Mouse (Mus musculus) mature B cell (primary cell): Measurements from ENCODE around the gene Gucy2d.

Source experiments
- in situ Hi-C: fragments of 300-500 bp; cut with MboI; formaldehyde crosslinking; loops from 2 replicates; pipeline ENCODE4 v1.14.3; 2019

Gene Gucy2d

DNA sequence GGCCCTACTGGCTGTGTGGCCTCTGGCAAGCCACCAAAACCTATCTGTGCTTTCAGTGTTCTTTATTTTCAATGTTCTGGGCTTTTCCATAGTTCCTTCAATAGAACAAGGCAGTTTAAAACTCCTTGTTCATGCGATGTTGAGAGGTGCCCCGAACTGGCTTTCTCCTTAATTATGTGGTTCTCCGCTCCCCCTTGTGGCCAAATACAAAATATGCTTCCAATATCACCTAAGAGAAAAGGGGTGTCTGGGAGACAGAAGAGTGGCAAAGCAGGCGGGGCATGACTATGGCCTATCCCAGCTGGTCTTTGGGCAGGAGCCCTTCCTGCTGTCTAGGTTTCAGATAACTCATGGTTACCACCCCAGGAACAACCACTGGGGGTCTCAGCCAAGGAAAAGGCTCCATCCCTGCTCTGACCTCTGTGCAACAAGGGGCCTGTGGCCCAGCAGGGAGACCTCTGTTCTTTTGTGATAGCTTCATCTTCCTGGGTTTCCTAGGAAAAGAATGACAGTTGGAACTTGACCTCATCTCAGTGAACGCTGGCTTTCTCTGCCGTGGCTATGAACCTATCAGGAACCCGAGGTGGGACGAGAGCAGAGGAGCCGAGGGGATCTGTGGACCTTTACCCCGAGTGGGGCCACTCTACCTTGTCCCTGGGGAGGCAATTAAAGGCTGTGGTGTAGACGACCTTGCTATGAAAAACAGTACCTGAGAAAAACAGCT is 7.5 kb downstream of the Gucy2d start:
- in situ Hi-C loops = no loop called here

DNA sequence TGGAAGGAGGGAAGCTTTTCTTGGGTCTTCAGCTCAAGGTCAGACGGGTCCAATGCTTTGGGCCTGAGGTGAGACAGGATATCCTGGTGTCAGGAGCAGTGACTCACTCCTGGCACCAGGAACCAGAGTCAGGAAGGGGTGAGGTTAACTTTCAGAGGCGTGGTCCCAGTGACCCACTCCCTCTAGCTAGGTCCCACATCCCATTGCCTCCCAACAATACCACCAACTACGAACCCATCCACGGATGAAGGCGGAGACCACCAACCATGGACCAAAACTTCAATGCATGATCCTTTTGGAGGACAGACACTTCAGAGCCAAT is 8.1 kb downstream of the Gucy2d start:
- in situ Hi-C loops = no loop called here

DNA sequence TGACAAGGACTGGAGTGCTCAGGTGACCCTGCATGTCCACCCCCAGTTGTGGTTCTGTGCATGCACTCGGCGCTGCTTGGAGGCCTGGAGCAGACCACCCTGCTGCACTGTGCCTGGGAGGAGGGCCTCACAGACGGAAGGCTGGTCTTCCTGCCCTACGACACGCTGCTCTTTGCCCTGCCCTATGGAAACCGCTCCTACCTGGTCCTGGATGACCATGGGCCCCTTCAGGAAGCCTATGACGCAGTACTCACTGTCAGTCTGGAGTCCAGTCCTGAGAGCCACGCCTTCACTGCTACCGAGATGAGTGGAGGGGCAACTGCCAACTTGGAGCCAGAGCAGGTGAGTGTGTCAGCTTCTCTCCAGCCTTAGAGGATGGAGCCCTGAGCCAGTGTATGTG is 9.5 kb downstream of the Gucy2d start:
- in situ Hi-C loops = no loop called here

DNA sequence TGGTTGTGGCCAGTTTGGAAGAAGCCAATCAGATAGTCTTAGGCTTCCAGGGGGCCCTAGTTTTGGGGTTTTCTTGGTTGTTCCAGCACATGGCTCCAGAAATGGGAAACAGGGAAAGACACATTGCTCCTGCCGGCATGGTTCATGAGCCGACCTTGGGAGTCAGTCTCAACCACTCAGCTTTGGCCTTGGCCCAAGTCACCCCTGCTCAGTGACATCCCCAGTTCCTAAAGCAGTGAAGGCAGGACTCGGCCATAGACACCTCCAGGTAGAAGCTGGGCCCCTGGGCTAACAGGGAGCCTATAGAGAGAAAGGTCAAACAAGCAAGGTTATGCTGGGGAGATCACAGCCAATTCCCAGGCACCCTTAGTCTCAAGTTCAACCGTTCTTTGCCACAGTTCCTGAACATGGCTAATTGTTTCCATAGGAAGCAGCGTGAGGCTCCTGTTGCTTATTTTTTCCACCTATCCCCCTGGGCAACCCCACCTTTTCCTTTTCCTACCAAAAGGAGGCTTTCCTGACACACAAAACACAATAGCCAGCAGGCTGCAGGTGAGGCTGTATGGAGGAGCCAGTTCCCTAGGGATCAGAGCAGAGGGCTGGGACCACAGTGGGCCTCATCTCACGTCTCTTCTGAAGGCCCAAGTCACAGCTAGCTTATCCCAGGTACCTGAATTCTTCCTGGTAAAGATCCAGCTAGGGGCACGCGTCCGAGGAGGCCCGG is 14.3 kb downstream of the Gucy2d start:
- in situ Hi-C loops = no loop called here

DNA sequence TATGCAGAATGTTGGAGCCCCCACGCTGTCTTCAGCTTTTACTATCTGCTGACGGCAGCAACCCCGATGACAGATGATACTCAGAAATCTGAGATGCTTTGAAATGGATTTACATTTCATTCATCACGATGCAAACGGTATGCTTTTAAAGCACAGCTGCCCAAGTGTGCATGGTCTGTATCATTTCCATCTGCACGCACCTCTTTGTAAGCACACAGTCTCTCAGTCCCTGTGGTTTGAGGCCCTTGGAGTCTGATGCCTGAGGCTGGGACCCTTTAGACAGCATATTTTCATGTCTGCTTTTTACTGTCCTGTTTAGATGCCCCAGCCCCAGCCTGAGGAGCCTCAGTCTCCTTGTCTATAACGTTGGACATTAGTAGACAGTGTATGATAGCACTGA is 20.1 kb downstream of the Gucy2d start:
- in situ Hi-C loops = no loop called here

DNA sequence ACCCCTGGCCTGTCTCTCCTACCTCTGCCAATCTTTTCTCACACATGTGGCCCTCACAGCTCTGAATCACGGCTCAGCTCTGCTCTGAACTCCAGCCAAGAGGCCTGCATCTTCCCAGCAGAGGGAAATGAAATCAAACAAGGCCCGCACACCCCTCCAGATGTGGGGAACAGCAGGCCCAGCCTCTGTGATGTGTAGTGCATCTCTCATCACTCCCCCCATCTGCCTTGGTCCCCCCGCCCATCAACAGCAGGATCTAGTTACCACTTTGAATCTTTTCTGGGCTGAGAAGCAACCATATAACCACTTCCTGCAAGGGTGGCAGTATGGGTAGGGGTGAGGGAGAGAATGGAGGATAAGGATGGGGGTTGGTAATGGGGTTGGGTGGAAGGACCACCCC is 28.9 kb downstream of the Gucy2d start:
- in situ Hi-C loops = no loop called here

DNA sequence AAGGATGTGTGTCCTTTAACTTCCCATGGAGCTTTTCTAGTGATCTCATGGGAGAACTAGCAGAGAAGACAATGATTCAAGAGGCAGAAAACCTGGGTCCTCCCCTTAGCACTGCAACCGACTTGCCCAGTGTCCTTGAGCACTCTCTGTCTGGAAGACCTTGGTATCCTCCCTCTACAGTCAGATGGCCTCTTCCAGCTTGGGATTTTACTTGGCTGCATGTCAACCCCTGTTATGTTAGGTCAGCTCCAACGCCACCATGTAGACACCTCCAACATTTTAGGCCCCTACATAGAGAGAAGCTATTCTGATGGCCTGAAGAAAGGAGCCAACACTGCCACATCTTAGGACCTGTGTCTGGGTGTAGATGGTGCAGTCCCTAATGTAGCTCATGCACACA is 32.3 kb downstream of the Gucy2d start:
- in situ Hi-C loops = no loop called here

DNA sequence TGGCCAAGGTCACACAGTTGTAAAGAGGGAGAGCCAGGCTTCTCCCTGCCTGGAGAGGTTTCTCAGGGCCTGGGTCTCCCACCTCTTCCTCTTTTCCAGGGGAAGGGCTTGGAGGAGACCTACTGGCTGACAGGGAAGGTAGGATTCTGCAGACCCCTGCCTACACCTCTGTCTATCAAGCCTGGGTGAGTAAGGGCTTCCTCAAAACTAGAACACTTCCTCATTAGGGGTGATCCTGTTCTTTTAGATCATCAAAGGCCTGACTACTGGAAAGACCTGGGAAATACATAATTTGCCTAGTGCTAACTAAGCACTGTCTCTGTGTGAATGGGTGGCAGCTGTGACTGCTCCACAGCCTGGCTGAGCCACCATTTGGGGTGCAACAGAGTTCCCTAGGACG is 34.3 kb downstream of the Gucy2d start:
- in situ Hi-C loops = no loop called here

DNA sequence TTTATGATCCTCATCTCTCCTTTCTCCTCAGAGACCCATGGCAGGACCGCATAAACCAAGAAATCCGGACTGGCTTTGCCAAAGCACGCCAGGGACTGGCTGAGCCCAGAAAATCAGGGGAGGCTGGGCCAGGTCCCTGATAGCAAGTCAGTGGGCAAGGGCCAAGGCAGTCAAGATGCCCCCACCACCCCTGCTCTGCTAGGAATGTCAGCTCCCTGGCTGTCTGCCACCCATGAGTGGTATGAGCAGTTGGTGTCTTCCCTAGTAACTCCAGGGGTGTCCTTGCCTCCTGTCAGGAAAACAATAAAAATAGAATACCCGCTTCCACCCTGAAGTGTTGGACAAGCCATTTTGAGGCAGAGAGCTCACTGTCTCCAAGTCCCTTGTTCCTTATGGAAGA is 36.9 kb downstream of the Gucy2d start:
- in situ Hi-C loops = no loop called here

DNA sequence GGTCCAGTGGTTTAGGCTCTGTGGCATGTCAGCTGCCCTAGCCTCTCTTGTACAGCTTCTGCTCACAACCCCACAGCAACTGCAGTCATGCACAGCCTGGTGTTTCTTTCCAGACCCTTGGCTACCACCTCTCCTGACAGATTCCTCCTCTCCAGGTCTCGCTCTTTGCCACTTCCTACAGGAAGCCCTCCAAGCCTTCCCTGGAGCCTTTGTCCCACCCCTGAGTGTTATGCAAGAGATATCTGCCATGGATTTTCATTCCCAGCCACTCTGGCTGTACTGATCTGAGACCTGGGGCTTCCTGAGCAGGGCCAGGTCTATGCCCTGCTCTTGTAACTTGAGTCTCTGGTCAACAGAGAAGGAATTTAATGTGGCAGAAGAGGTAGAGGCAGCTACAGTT is 40.3 kb downstream of the Gucy2d start:
- in situ Hi-C loops = loop anchor here (5.0 kb wide), 1 partner anchor 127 kb away; no protein-coding TSS in a partner anchor

DNA sequence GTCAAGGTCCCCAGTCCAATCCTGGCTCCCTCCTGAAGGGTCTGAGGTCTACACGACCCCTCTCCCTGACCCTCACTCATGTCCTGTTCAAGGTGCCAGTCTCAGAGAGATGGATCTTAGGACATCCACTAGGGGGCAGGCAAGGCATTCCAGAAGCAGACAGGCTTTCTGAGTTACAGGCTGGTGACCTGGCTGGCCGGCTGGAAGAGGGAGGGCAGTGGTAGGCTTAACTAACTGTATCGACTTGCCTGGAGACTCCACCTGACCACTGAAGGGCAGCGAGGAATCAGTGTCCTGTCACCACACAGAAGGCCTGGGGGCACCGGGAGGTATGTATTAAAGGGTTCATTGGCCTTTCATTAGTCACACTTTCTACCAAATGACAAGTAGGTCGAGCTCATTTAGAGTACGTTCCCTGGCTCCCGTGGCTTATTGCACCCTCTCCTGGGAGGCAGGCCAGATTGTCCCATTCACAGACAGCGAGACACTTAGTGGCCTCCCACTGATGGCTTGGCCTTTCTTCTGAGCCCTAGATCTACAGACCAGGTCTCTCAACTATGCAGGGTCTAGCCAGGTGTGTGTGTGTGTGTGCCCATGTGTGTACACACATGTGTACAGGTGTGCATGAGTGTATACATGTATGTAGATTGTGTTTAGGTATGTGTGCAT is 41.0 kb downstream of the Gucy2d start:
- in situ Hi-C loops = loop anchor here (5.0 kb wide), 1 partner anchor 126 kb away; no protein-coding TSS in a partner anchor

DNA sequence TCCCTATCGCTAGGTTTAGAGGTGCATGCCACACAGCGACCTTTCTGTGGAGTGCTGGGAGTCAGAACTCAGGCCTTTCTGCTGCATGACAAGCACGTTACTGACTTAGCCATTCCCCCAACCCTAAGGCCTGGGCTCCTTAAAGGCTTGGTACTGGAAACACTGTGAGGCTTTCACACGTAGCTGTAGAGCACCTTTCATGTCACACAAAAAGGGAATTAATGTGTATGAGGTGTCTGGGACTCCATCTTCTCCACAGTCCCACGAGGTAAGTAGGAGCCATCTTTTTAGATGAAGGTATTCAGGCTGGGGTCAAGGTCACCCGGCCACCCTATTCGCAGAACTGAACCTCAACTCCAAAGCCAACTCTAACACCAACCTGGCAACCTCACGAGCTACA is 41.6 kb downstream of the Gucy2d start:
- in situ Hi-C loops = loop anchor here (5.0 kb wide), 1 partner anchor 125 kb away; no protein-coding TSS in a partner anchor

DNA sequence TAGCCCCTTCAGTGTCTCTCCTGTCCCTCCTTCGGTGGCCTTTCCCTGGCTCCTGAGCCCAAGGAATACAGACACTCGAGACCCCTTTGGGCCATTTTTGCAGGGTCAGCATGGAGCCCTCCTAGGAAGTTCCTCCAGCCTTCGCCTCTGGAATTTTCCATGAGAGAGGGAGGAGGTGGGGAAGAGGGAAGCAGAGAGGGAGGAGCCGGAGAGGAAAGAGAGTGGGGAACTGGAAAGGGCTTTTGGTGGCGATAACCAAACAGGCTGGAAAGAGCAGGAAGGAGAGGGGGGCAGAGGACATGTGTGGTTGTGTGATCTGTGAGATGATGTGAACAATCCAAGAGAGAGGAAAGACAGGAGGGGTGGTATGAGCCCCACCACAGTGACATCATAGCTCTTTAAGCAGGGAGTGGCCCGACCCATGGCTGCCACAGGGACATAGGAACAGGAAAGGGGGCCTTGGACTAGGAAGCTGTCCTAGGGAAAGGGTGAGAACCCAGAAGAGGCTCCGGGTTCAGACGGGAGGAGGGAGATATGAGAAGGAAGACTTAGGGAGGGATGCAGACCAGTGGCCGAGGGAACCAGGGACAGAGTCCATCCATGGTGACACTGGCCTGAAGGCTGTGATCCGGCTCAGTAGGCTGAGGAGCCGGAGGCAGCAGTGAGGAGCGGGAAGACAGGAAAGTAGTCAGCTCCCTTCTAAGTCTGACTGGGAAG is 42.5 kb downstream of the Gucy2d start:
- in situ Hi-C loops = loop anchor here (5.0 kb wide), 1 partner anchor 125 kb away; no protein-coding TSS in a partner anchor

DNA sequence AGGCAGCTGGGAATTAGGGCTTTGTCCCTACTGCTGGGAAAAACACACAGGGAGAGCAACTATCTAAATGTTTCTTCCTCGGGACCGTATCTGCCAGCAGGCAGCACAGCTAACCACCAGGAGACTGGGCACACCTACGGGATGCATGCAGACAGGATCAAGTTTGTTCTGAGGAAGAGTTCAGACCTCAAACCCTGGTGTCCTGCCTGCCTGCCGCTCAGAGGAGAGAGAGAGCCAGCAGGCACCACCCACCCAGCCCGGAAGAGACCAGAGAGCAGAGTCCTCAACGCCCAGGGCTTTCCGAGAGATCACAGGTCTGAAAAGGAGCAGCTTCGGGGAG is 43.0 kb downstream of the Gucy2d start:
- in situ Hi-C loops = loop anchor here (5.0 kb wide), 1 partner anchor 124 kb away; no protein-coding TSS in a partner anchor

DNA sequence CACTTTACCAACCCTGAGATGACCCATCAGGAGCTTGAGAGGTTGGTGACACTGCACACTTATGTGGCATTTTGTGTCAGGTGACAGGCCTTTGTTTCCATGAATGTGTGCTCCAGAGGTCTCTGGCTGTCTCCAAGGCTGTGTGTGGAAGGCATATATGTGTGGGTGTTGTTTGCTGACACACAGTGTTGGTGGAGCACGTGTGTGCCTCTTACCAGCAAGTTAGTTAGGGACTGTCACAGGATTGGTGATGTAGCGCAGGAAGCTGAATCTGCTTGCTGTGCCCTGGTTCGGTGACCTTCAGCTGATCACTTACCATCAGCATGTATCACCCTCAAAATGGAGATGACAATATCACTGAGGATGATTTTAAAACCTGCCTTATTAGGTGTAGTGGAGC is 44.7 kb downstream of the Gucy2d start:
- in situ Hi-C loops = loop anchor here (5.0 kb wide), 1 partner anchor 122 kb away; no protein-coding TSS in a partner anchor

DNA sequence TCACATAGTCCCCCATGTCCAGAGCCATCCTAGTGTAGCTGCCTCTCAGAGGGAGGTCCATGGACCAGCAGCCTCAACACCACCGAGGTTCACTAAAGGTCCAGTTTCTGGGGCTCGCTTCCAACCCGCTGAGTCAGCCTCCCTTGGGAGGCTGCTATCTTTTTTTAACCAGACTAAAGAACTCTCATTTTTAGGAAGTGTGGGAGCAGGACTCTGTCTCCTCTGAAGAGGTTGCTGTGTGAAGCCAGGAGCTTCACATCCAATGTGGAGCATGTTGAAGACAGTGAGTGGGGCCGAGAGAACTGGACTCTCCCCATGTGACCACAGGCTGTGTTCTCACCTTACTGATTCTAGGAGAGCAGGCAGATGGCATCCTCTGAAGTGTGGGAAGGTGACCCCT is 45.3 kb downstream of the Gucy2d start:
- in situ Hi-C loops = no loop called here

DNA sequence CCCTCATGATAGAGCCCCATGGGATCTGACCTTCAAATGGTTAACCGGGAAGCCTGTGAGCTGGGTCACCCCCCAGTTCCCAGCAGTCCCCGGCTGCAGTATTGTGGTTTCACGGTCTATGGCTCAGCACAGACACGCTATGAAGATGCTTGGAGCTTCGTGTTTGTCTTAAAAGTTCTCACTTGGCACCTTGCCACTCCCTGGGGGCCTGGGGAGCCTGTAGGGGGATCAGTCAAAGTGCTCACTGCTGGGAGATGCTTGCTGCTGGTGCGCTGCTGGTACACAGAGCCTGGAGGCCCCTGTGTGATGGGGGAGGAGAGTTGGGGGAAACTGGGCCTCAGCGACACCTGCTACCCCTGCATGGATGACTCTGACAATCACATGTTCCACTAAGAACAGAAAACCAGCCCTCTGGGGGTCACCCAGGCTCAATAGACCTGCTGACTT is 46.3 kb downstream of the Gucy2d start:
- in situ Hi-C loops = no loop called here

DNA sequence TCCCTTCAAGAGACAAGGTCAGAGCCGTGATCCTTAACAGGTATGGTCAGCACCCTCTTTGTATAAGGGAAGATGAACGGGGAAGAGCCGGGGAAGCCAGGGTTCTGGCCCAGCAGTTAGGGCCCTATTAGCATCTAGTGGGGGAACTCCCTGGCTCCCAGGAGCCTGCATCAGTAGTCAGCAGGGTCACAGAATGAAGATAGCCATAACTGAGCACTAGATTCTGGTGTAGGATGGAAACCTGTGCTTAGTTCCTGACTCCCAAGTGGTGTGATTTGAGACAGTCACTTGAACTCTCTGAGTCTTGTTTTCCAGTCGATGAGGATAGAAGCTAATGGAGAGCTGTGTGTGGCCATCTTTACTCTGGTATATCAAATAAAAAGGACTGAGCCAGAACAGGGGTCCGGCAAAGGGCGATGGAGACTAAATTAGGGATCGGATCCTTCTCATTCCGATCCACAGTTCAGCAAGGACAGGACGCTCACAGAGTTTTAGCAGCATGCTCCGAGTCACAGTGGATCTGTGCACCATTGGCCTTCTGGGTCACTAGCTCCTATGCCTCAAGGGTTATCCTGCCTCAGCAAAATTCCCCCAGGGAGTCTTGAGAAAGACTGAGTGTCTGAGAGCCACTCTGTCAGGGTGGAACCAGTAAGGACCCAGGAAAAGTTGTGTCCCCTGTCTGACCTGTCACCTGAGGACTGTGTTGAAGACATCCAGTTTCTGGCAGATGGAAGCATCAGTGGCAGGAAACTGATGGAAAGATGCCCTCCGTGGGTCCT is 47.2 kb downstream of the Gucy2d start:
- in situ Hi-C loops = no loop called here

DNA sequence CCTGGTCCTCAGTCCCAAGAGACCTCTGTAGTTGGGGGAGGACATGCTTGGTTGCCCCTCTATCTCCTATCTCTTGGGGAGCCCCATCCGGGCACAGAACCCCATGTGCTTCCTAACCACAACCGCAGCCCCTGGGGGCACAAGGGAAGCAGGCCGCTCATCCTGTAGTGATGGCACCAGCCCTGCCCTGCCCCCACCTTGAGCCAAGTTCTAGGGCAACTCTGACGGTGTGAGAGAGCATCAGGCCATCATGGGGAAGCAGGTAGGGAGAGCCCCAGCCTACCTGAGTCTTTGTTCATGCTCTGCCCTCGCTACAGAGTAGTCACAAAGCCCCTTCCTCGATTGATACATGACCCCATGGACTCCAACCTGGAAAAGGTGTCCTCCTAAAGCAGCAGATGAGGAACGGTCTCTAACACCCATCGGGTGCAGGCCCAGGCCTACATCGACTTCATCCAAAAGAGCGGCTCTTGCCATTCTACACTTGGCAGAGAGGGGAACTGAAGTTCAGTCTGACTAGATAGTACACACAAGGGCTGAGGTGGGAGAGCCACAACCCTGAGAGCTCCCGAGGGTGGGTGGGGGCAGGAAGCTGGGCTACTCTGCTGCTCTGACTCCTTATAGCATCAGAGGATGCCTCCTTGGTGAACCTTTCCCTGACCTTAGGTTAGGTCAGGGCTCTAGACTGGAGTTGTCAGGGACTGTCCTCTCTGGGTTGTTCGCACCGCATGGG is 48.3 kb downstream of the Gucy2d start:
- in situ Hi-C loops = no loop called here

DNA sequence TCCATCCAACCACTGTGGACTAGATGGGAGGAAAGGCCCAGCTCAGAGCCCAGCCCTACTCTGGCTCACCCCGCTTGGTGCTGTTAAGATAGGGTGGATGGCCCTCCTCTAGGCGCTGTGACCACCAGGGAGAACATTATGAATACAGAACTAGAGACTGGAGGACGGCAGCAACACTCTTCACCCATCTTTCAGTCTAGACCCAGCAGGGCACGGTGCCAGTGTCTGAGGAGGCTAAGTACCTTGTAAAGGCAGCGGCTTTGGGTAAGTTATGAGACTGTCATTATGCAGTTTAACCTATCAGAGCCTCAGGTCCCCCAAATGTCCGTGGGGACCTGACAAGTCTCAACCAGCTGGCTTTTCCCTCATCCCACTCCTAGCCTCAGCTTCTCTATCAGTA is 48.9 kb downstream of the Gucy2d start, which contains the start of gene Lrrc32:
Gene Lrrc32 (plus strand): TSS at position 153 of the 400 bp plus-strand sequence.
- in situ Hi-C loops = no loop called here
